Mouse (Mus musculus): ENCODE measurements around the gene Coa3. TPM values are rescaled to one million over a fixed set of nuclear protein-coding genes. Genes with fewer than 3 reads are reported as not detected.

Coa3 gene
- polyA plus RNA-seq, 1 experiment from 2014 or later: 198 TPM

- ATAC-seq (ENCODE audit: low FRiP score, low read depth): no peak
- Histone ChIP-seq H3K27ac (replicated peaks) (no peak overlapping the region), H3K4me3 (no peak overlapping the region), H3K27me3 (no peaks in the 10 kb centered on the region), H3K4me1 (peaks cover 2% of the 10 kb centered on the region; the same call in 1 of the 2 replicates), H3K36me3 (no peaks in the 10 kb centered on the region), H3K9me3 (no peaks in the 10 kb centered on the region), H3K4me2 (replicated peaks) (no peak overlapping the region), H3K9ac (replicated peaks) (no peak overlapping the region)
- 91% methylated on average over 3 of the region's 3 CpGs for WGBS
Measured at GRCm38 (mm10) chr11:101311083-101311482, 32.2 kb upstream of the Coa3 start.

GRCm38 (mm10) chr11:101307744-101308143 lies 28.8 kb upstream of the Coa3 start:
- no peaks in the 10 kb centered on the region for H3K27me3 ChIP-seq
- H3K4me1 ChIP-seq: no peaks in the 10 kb centered on the region
- H3K4me3 ChIP-seq: no peak overlapping the region
- no peak overlapping the region for H3K4me2 ChIP-seq (replicated peaks)
- no peaks in the 10 kb centered on the region for H3K9me3 ChIP-seq
- H3K9ac ChIP-seq (replicated peaks): no peak overlapping the region
- ATAC-seq (ENCODE audit: low FRiP score, low read depth): no peak
- WGBS: 39% methylated on average over 5 of the region's 5 CpGs
- H3K36me3 ChIP-seq: no peaks in the 10 kb centered on the region
- H3K27ac ChIP-seq (replicated peaks): no peak overlapping the region

GRCm38 (mm10) chr11:101302004-101302798 lies 23.3 kb upstream of the Coa3 start, which contains the start of gene Becn1:
TSS of gene Becn1 (minus strand) at chr11:101302286.
- Histone ChIP-seq H3K4me3 (peak within 1 kb of the TSS; percentile 95), H3K36me3 (peaks cover 20% of the 10 kb centered on the region), H3K9me3 (no peaks in the 10 kb centered on the region), H3K4me2 (replicated peaks) (peak within 1 kb of the TSS; percentile 98), H3K9ac (replicated peaks) (peak within 1 kb of the TSS; percentile 86), H3K27me3 (no peaks in the 10 kb centered on the region), H3K27ac (replicated peaks) (peak within 1 kb of the TSS; percentile 64; the same call in 1 of the 2 replicates), H3K4me1 (peaks cover 14% of the 10 kb centered on the region)
- peak; percentile 82 for ATAC-seq (ENCODE audit: low FRiP score, low read depth)
- WGBS: 7% methylated on average over 39 of the region's 39 CpGs

- ATAC-seq (ENCODE audit: low FRiP score, low read depth): peak; percentile 38
- Histone ChIP-seq H3K9me3 (no peaks in the 10 kb centered on the region), H3K4me2 (replicated peaks) (peak overlapping the region; percentile 98), H3K9ac (replicated peaks) (peak overlapping the region; percentile 86), H3K27ac (replicated peaks) (peak overlapping the region; percentile 64; the same call in 1 of the 2 replicates), H3K4me1 (peaks cover 14% of the 10 kb centered on the region), H3K36me3 (peaks cover 22% of the 10 kb centered on the region), H3K4me3 (peak overlapping the region; percentile 95), H3K27me3 (no peaks in the 10 kb centered on the region)
- 13% methylated on average over 26 of the region's 26 CpGs for WGBS
Measured at GRCm38 (mm10) chr11:101301299-101302003, 22.5 kb upstream of the Coa3 start.

GRCm38 (mm10) chr11:101300881-101301280 lies 22.0 kb upstream of the Coa3 start:
- peaks cover 28% of the 10 kb centered on the region for H3K36me3 ChIP-seq
- H3K4me1 ChIP-seq: peaks cover 14% of the 10 kb centered on the region
- peak overlapping the region; percentile 95 for H3K4me3 ChIP-seq

GRCm38 (mm10) chr11:101295191-101295590 lies 16.3 kb upstream of the Coa3 start:
- Histone ChIP-seq H3K4me1 (0 out of 2 replicates have a peak, but pooled peaks cover under 1% of the 10 kb centered on the region), H3K4me2 (replicated peaks) (no peak overlapping the region), H3K9ac (replicated peaks) (no peak overlapping the region), H3K4me3 (no peak overlapping the region), H3K36me3 (peaks cover 82% of the 10 kb centered on the region), H3K9me3 (no peaks in the 10 kb centered on the region), H3K27me3 (no peaks in the 10 kb centered on the region), H3K27ac (replicated peaks) (no peak overlapping the region)
- WGBS: 93% methylated on average over 8 of the region's 8 CpGs
- no peak for ATAC-seq (ENCODE audit: low FRiP score, low read depth)

More at GRCm38 (mm10) chr11:101300881-101301280, 22.0 kb upstream of the Coa3 start:
- H3K27ac ChIP-seq (replicated peaks): no peak overlapping the region
- peak overlapping the region; percentile 98 for H3K4me2 ChIP-seq (replicated peaks)
- H3K9ac ChIP-seq (replicated peaks): peak overlapping the region; percentile 86; the same call in 1 of the 2 replicates
- 66% methylated on average over 7 of the region's 7 CpGs for WGBS
- H3K9me3 ChIP-seq: no peaks in the 10 kb centered on the region
- no peak for ATAC-seq (ENCODE audit: low FRiP score, low read depth)
- no peaks in the 10 kb centered on the region for H3K27me3 ChIP-seq

- ATAC-seq (ENCODE audit: low FRiP score, low read depth): no peak
- WGBS: 97% methylated on average over 8 of the region's 8 CpGs
- no peaks in the 10 kb centered on the region for H3K27me3 ChIP-seq
- H3K9me3 ChIP-seq: no peaks in the 10 kb centered on the region
- H3K4me1 ChIP-seq: no peaks in the 10 kb centered on the region
- no peak overlapping the region for H3K9ac ChIP-seq (replicated peaks)
- no peak overlapping the region for H3K4me2 ChIP-seq (replicated peaks)
- H3K4me3 ChIP-seq: no peak overlapping the region
- no peak overlapping the region for H3K27ac ChIP-seq (replicated peaks)
- H3K36me3 ChIP-seq: peaks cover 79% of the 10 kb centered on the region
Measured at GRCm38 (mm10) chr11:101291231-101291630, 12.3 kb upstream of the Coa3 start.

- Histone ChIP-seq H3K27ac (replicated peaks) (no peak overlapping the region), H3K4me3 (no peak overlapping the region), H3K36me3 (peaks cover 41% of the 10 kb centered on the region), H3K4me2 (replicated peaks) (no peak overlapping the region), H3K27me3 (no peaks in the 10 kb centered on the region), H3K9me3 (no peaks in the 10 kb centered on the region), H3K4me1 (no peaks in the 10 kb centered on the region), H3K9ac (replicated peaks) (no peak overlapping the region)
- ATAC-seq (ENCODE audit: low FRiP score, low read depth): no peak
- WGBS: 92% methylated on average over 9 of the region's 9 CpGs
Measured at GRCm38 (mm10) chr11:101287306-101287705, 8.4 kb upstream of the Coa3 start.

- Histone ChIP-seq H3K9me3 (no peaks in the 10 kb centered on the region), H3K4me2 (replicated peaks) (no peak overlapping the region), H3K27me3 (peaks cover 5% of the 10 kb centered on the region), H3K9ac (replicated peaks) (no peak overlapping the region), H3K4me3 (no peak overlapping the region), H3K27ac (replicated peaks) (no peak overlapping the region), H3K36me3 (peaks cover 7% of the 10 kb centered on the region), H3K4me1 (peaks cover 5% of the 10 kb centered on the region; the same call in 1 of the 2 replicates)
- no peak for ATAC-seq (ENCODE audit: low FRiP score, low read depth)
- WGBS: 80% methylated on average over 4 of the region's 4 CpGs
Measured at GRCm38 (mm10) chr11:101283805-101284204, 4.9 kb upstream of the Coa3 start.

GRCm38 (mm10) chr11:101282896-101283295 lies 4.0 kb upstream of the Coa3 start:
- no peak overlapping the region for H3K4me3 ChIP-seq
- peaks cover 9% of the 10 kb centered on the region for H3K4me1 ChIP-seq
- WGBS: 25% methylated on average over 5 of the region's 5 CpGs
- H3K36me3 ChIP-seq: peaks cover 4% of the 10 kb centered on the region
- no peak for ATAC-seq (ENCODE audit: low FRiP score, low read depth)
- H3K9ac ChIP-seq (replicated peaks): no peak overlapping the region
- no peaks in the 10 kb centered on the region for H3K9me3 ChIP-seq
- peaks cover 5% of the 10 kb centered on the region for H3K27me3 ChIP-seq
- no peak overlapping the region for H3K27ac ChIP-seq (replicated peaks)
- H3K4me2 ChIP-seq (replicated peaks): no peak overlapping the region

GRCm38 (mm10) chr11:101280837-101281236 lies 1.9 kb upstream of the Coa3 start:
- 51% methylated on average over 7 of the region's 7 CpGs for WGBS
- no peak for ATAC-seq (ENCODE audit: low FRiP score, low read depth)

GRCm38 (mm10) chr11:101279193-101279569 lies 267 bp upstream of the Coa3 start:
- Histone ChIP-seq H3K27ac (replicated peaks) (no peak overlapping the region), H3K36me3 (no peaks in the 10 kb centered on the region), H3K27me3 (peaks cover 21% of the 10 kb centered on the region), H3K4me1 (peaks cover 28% of the 10 kb centered on the region), H3K9ac (replicated peaks) (no peak overlapping the region), H3K4me2 (replicated peaks) (peak overlapping the region; percentile 88), H3K9me3 (no peaks in the 10 kb centered on the region), H3K4me3 (peak overlapping the region; percentile 73)
- ATAC-seq (ENCODE audit: low FRiP score, low read depth): peak; percentile 13
- WGBS: 64% methylated on average over 14 of the region's 14 CpGs

More at GRCm38 (mm10) chr11:101280837-101281236, 1.9 kb upstream of the Coa3 start:
- Histone ChIP-seq H3K9ac (replicated peaks) (no peak overlapping the region), H3K4me2 (replicated peaks) (no peak overlapping the region), H3K4me1 (peaks cover 28% of the 10 kb centered on the region), H3K27ac (replicated peaks) (no peak overlapping the region), H3K27me3 (peaks cover 14% of the 10 kb centered on the region), H3K9me3 (no peaks in the 10 kb centered on the region), H3K36me3 (no peaks in the 10 kb centered on the region), H3K4me3 (no peak overlapping the region)
